Mouse (Mus musculus) Patski (cell line): ENCODE measurements around the gene 2510039O18Rik. TPM values are rescaled to one million over a fixed set of nuclear protein-coding genes. Genes with fewer than 3 reads are reported as not detected.

Experiments
- ATAC-seq: fragments of 100-300 bp; one replicate; pipeline ENCODE4 v1.8.0; 2021
- CTCF ChIA-PET: fragments of 350-600 bp; sonication (Branson Sonifier 250); formaldehyde crosslinking; loops from one replicate; lab custom pipeline; 2022; ENCODE audit warnings: inconsistent platforms; lab: Charles Lee
- POLR2A ChIA-PET: fragments of 350-600 bp; sonication (Branson Sonifier 250); formaldehyde crosslinking; loops from one replicate; lab custom pipeline; 2022; ENCODE audit warnings: antibody characterized with exemption, inconsistent platforms; lab: Charles Lee
- DNase-seq: peaks from one replicate; pipeline ENCODE4 v3.0.0-alpha.2; 2011; ENCODE audit warnings: low read depth, low spot score
- H3K27me3 ChIP-seq: fragments of 371-371 bp; one replicate; pipeline ENCODE4 v1.5.1; 2021
- CTCF ChIP-seq: fragments of 100-300 bp; IDR thresholded peaks from one replicate; pipeline ENCODE4 v1.5.1; 2021
- in situ Hi-C: fragments of 300-500 bp; cut with MboI; formaldehyde crosslinking; loops from 3 replicates; pipeline ENCODE4 v1.11.1; 2018; ENCODE audit warnings: low pct_unique_long_range_greater_than_20kb, mixed read lengths
- polyA plus RNA-seq: library from polyadenylated mRNA; unstranded; gene quantifications from one replicate; pipeline ENCODE4 v1.2.3, GENCODE M21; 2021

2510039O18Rik gene
- polyA plus RNA-seq, 1 experiment from 2014 or later = 57.2 TPM

- no peaks in the 10 kb centered on the region for H3K27me3 ChIP-seq
- ChIA-PET POLR2A (no interaction called here), CTCF (no interaction called here)
- in situ Hi-C loops = no loop called here
- no peak for TF ChIP-seq CTCF
- DNase-seq (no peak), ATAC-seq (no peak)
Observed at GRCm38 (mm10) chr4:147957141-147957540, 16.4 kb downstream of the 2510039O18Rik start.

- DNase-seq = no peak
- ATAC-seq = no peak
- peak; percentile 84 for TF ChIP-seq CTCF
- POLR2A ChIA-PET = interaction anchor here (0.6 kb wide), 1 partner anchor 48 kb away, joined by 7 read pairs; no protein-coding TSS in a partner anchor
- no peaks in the 10 kb centered on the region for H3K27me3 ChIP-seq
- in situ Hi-C loops = loop anchor here (5.0 kb wide), 2 partner anchors 42 to 122 kb away; partner anchors contain the start of gene Nppa
- CTCF ChIA-PET = interaction anchor here (0.7 to 2.5 kb wide), 14 partner anchors 9 to 107 kb away, joined by 3 to 10 read pairs (median 6); partner anchors contain the start of genes Clcn6 and Mthfr
Observed at GRCm38 (mm10) chr4:147959881-147960831, 19.5 kb downstream of the 2510039O18Rik start.

GRCm38 (mm10) chr4:147962781-147963180, 22.1 kb downstream of the 2510039O18Rik start:
- in situ Hi-C loops = loop anchor here (5.0 kb wide), 2 partner anchors 40 to 120 kb away; partner anchors contain the start of gene Nppa
- no peak for TF ChIP-seq CTCF
- H3K27me3 ChIP-seq = no peaks in the 10 kb centered on the region
- ATAC-seq (no peak), DNase-seq (no peak)
- ChIA-PET CTCF (interaction anchor here (1.0 to 1.5 kb wide), 3 partner anchors 45 to 98 kb away, joined by 3 read pairs; no protein-coding TSS in a partner anchor), POLR2A (interaction anchor here (1.0 kb wide), 1 partner anchor 22 kb away, joined by 3 read pairs; the partner anchor contains the start of gene Nppb)

- ATAC-seq = no peak
- in situ Hi-C loops = loop anchor here (5.0 kb wide), 2 partner anchors 39 to 119 kb away; partner anchors contain the start of gene Nppa
- H3K27me3 ChIP-seq = no peaks in the 10 kb centered on the region
- DNase-seq = no peak
- no peak for TF ChIP-seq CTCF
- POLR2A ChIA-PET = no interaction called here
- CTCF ChIA-PET = interaction anchor here (1.4 to 1.5 kb wide), 2 partner anchors 55 to 97 kb away, joined by 3 read pairs; no protein-coding TSS in a partner anchor
Observed at GRCm38 (mm10) chr4:147963623-147964022, 22.9 kb downstream of the 2510039O18Rik start.

GRCm38 (mm10) chr4:147965712-147966111, 25.0 kb downstream of the 2510039O18Rik start:
- CTCF ChIA-PET = interaction anchor here (1.1 to 1.2 kb wide), 2 partner anchors 9 to 56 kb away, joined by 3 read pairs; no protein-coding TSS in a partner anchor
- in situ Hi-C loops = no loop called here
- H3K27me3 ChIP-seq = no peaks in the 10 kb centered on the region
- no peak for TF ChIP-seq CTCF
- POLR2A ChIA-PET = no interaction called here
- ATAC-seq = peak; percentile 51
- peak; percentile 33 for DNase-seq

GRCm38 (mm10) chr4:147968816-147969215, 28.1 kb downstream of the 2510039O18Rik start:
- in situ Hi-C loops = no loop called here
- TF ChIP-seq CTCF = no peak
- ATAC-seq = no peak
- POLR2A ChIA-PET = interaction anchor here (0.6 kb wide), 1 partner anchor 35 kb away, joined by 4 read pairs; no protein-coding TSS in a partner anchor
- no peak for DNase-seq
- CTCF ChIA-PET = interaction anchor here (1.4 kb wide), 1 partner anchor 8 kb away, joined by 4 read pairs; no protein-coding TSS in a partner anchor
- no peaks in the 10 kb centered on the region for H3K27me3 ChIP-seq

- no peaks in the 10 kb centered on the region for H3K27me3 ChIP-seq
- no peak for DNase-seq
- CTCF ChIA-PET = interaction anchor here (1.3 to 1.4 kb wide), 2 partner anchors 9 to 97 kb away, joined by 4 read pairs; no protein-coding TSS in a partner anchor
- POLR2A ChIA-PET = interaction anchor here (0.6 kb wide), 1 partner anchor 34 kb away, joined by 4 read pairs; no protein-coding TSS in a partner anchor
- no peak for TF ChIP-seq CTCF
- in situ Hi-C loops = no loop called here
- ATAC-seq = no peak
Observed at GRCm38 (mm10) chr4:147969337-147969736, 28.6 kb downstream of the 2510039O18Rik start.

- H3K27me3 ChIP-seq = no peaks in the 10 kb centered on the region
Observed at GRCm38 (mm10) chr4:147976237-147976636, 35.5 kb downstream of the 2510039O18Rik start.

GRCm38 (mm10) chr4:147977726-147978125, 37.0 kb downstream of the 2510039O18Rik start:
- no peak for TF ChIP-seq CTCF
- ATAC-seq (no peak), DNase-seq (no peak)
- in situ Hi-C loops = no loop called here
- ChIA-PET CTCF (no interaction called here), POLR2A (no interaction called here)
- no peaks in the 10 kb centered on the region for H3K27me3 ChIP-seq

More at GRCm38 (mm10) chr4:147976237-147976636, 35.5 kb downstream of the 2510039O18Rik start:
- DNase-seq (no peak), ATAC-seq (no peak)
- ChIA-PET CTCF (interaction anchor here (0.9 to 1.5 kb wide), 3 partner anchors 8 to 15 kb away, joined by 3 to 4 read pairs (median 3); partner anchors contain the start of gene Nppb), POLR2A (no interaction called here)
- in situ Hi-C loops = no loop called here
- no peak for TF ChIP-seq CTCF

GRCm38 (mm10) chr4:147978391-147978790, 37.7 kb downstream of the 2510039O18Rik start:
- ATAC-seq (no peak), DNase-seq (no peak)
- no peak for TF ChIP-seq CTCF
- in situ Hi-C loops = no loop called here
- ChIA-PET POLR2A (no interaction called here), CTCF (no interaction called here)
- H3K27me3 ChIP-seq = no peaks in the 10 kb centered on the region
